Mouse (Mus musculus): ENCODE results near the gene Tmem235.
"Not testable (repeated sequence)": the region's sequence is repeated elsewhere in the genome, so short reads cannot be mapped to it uniquely, and the experiment has no call there.

Tmem235 gene

GRCm38 (mm10) chr11:117832086-117832969, 28.2 kb upstream of the Tmem235 start:
- DNase-seq (ENCODE audit: low spot score in 2 of 2), result peak; percentile 52 to 63

GRCm38 (mm10) chr11:117833509-117833908, 27.0 kb upstream of the Tmem235 start:
- not testable (repeated sequence) for DNase-seq (ENCODE audit: low spot score in 2 of 2)

- DNase-seq (ENCODE audit: low spot score in 2 of 2), result no peak
Observed at GRCm38 (mm10) chr11:117834086-117834485, 26.5 kb upstream of the Tmem235 start.

GRCm38 (mm10) chr11:117836306-117836705, 24.2 kb upstream of the Tmem235 start:
- no peak for DNase-seq (ENCODE audit: low spot score in 2 of 2)

GRCm38 (mm10) chr11:117838572-117838971, 22.0 kb upstream of the Tmem235 start:
- peak in 1 of 2 experiments; percentile 20 for DNase-seq (ENCODE audit: low spot score in 2 of 2)

GRCm38 (mm10) chr11:117839021-117839420, 21.5 kb upstream of the Tmem235 start:
- no peak for DNase-seq (ENCODE audit: low spot score in 2 of 2)

GRCm38 (mm10) chr11:117840910-117841309, 19.6 kb upstream of the Tmem235 start:
- DNase-seq (ENCODE audit: low spot score in 2 of 2), result no peak

GRCm38 (mm10) chr11:117843434-117843833, 17.1 kb upstream of the Tmem235 start:
- no peak for DNase-seq (ENCODE audit: low spot score in 2 of 2)

GRCm38 (mm10) chr11:117844997-117845396, 15.6 kb upstream of the Tmem235 start:
- no peak for DNase-seq (ENCODE audit: low spot score in 2 of 2)

- DNase-seq (ENCODE audit: low spot score in 2 of 2), result no peak
Observed at GRCm38 (mm10) chr11:117845651-117846050, 14.9 kb upstream of the Tmem235 start.

GRCm38 (mm10) chr11:117846640-117847039, 13.9 kb upstream of the Tmem235 start:
- no peak for DNase-seq (ENCODE audit: low spot score in 2 of 2)

GRCm38 (mm10) chr11:117847593-117848215, 12.8 kb upstream of the Tmem235 start:
- no peak for DNase-seq (ENCODE audit: low spot score in 2 of 2)

- peak in 1 of 2 experiments; percentile 38 for DNase-seq (ENCODE audit: low spot score in 2 of 2)
Observed at GRCm38 (mm10) chr11:117848271-117848984, 12.1 kb upstream of the Tmem235 start.

GRCm38 (mm10) chr11:117848985-117849671, 11.4 kb upstream of the Tmem235 start, which contains the start of gene Birc5:
Gene Birc5 (plus strand): TSS chr11:117849251.
- peak; percentile 89 to 95 for DNase-seq (ENCODE audit: low spot score in 2 of 2)

GRCm38 (mm10) chr11:117852875-117853274, 7.7 kb upstream of the Tmem235 start:
- no peak for DNase-seq (ENCODE audit: low spot score in 2 of 2)

GRCm38 (mm10) chr11:117854241-117854640, 6.3 kb upstream of the Tmem235 start:
- no peak for DNase-seq (ENCODE audit: low spot score in 2 of 2)

GRCm38 (mm10) chr11:117855360-117855759, 5.2 kb upstream of the Tmem235 start:
- DNase-seq (ENCODE audit: low spot score in 2 of 2), result no peak

GRCm38 (mm10) chr11:117855975-117856374, 4.6 kb upstream of the Tmem235 start:
- DNase-seq (ENCODE audit: low spot score in 2 of 2), result no peak

GRCm38 (mm10) chr11:117857462-117857861, 3.1 kb upstream of the Tmem235 start:
- no peak for DNase-seq (ENCODE audit: low spot score in 2 of 2)

- DNase-seq (ENCODE audit: low spot score in 2 of 2), result no peak
Observed at GRCm38 (mm10) chr11:117858392-117858791, 2.2 kb upstream of the Tmem235 start.

GRCm38 (mm10) chr11:117863174-117863856, 2.8 kb downstream of the Tmem235 start:
- DNase-seq (ENCODE audit: low spot score in 2 of 2), result no peak
